Mouse (Mus musculus) cortical plate, adult 2 months (tissue): ENCODE measurements around the gene Slc35g2. TPM values are rescaled to one million over a fixed set of nuclear protein-coding genes. Genes with fewer than 3 reads are reported as not detected.

Experiments
- H3K27ac ChIP-seq: fragments of 200-500 bp; 2 replicates; pipeline ENCODE4 v1.5.1; 2012; ENCODE audit warnings: low read length, control low read depth, inconsistent platforms; ENCODE audit not compliant: insufficient read depth
- H3K4me1 ChIP-seq: fragments of 200-500 bp; 2 replicates; pipeline ENCODE4 v1.6.1; 2011; ENCODE audit warnings: low read length; ENCODE audit not compliant: control insufficient read depth, insufficient read depth
- H3K4me3 ChIP-seq: fragments of 200-500 bp; 2 replicates; pipeline ENCODE4 v1.5.1; 2011; ENCODE audit warnings: mild to moderate bottlenecking, low read length, control low read depth; ENCODE audit not compliant: insufficient read depth
- CTCF ChIP-seq: fragments of 200-500 bp; IDR thresholded peaks from 2 replicates; pipeline ENCODE4 v1.5.1; 2011; ENCODE audit warnings: mild to moderate bottlenecking, control low read depth, low read length; ENCODE audit not compliant: insufficient read depth; ENCODE audit errors: extremely low read depth
- POLR2A ChIP-seq: fragments of 200-500 bp; IDR thresholded peaks from 2 replicates; pipeline ENCODE4 v1.6.1; 2011; ENCODE audit warnings: mild to moderate bottlenecking, low read length, control low read depth; ENCODE audit not compliant: insufficient read depth; ENCODE audit errors: extremely low read depth
- polyA plus RNA-seq: library from polyadenylated mRNA; depleted of rRNA; stranded (reverse); fragments of >200 nt; gene quantifications from 2 replicates; pipeline ENCODE4 v1.2.3, GENCODE M21; 2012

Gene Slc35g2
- polyA plus RNA-seq, 1 experiment = 18.0 TPM

DNA sequence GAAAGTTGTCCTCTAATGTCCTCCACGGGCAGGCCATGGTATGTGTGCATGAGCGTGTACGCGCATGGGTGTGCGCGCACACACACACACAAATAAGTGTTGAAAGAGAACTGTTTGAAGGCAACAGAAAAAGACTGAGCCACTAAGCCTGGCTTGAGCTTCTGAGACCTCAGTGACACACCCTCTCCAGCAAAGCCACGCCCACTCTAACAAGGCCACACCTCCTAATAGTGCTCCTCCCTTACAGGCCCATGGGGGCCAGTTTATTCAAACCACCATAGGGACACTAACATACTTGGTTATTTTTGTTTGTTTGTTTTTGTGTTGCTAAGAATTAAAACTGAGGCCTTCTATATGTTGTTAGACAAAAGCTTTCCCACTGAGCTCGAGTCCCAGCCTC, 25.4 kb upstream of the Slc35g2 start:
- Histone ChIP-seq H3K4me1 (no peaks in the 10 kb centered on the region), H3K27ac (no peak overlapping the region), H3K4me3 (no peak overlapping the region)
- TF ChIP-seq POLR2A (no peak), CTCF (no peak)

DNA sequence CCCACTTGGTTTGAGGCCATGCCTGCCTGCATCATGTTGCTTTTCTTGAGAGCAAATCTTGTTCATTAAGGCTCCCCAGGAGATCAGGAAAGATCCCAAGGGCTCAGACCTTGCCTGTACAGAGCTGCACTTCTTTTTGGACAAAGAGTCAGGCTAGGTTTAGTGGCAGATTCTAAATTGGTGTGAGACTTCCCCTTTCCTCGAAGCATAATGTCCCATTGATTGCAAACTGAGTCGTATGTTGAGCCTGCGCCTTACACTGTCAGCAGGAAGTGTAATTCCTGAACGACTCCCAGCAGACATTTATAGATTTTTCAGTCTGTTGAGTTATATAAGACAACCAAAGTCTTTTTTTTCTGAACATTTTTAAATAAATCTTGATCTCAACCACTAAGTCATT, 19.6 kb upstream of the Slc35g2 start:
- TF ChIP-seq POLR2A (no peak), CTCF (no peak)
- H3K27ac ChIP-seq = no peak overlapping the region
- peaks cover 3% of the 10 kb centered on the region; the same call in 1 of the 2 replicates for H3K4me1 ChIP-seq
- H3K4me3 ChIP-seq = no peak overlapping the region

DNA sequence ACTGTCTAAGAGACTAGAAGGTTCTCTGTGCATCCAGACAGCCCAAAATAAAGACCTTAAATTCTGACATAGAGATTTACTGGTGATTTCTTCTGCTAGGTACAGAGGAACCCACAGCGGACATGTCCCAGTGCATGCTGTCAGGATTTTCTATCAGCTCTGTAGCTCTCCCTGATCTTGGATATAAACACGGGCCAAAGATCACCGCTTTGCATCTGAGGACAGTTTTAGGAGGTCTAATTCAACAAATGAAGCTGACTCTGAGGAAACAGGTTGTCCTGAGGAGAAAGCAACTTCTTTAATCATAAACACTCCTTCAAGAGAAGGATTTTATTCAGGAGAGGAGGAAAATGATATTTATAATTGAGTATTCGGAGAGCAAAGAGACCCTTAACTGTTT, 13.1 kb upstream of the Slc35g2 start:
- H3K27ac ChIP-seq = no peak overlapping the region
- no peak overlapping the region for H3K4me3 ChIP-seq
- TF ChIP-seq CTCF (no peak), POLR2A (no peak)

DNA sequence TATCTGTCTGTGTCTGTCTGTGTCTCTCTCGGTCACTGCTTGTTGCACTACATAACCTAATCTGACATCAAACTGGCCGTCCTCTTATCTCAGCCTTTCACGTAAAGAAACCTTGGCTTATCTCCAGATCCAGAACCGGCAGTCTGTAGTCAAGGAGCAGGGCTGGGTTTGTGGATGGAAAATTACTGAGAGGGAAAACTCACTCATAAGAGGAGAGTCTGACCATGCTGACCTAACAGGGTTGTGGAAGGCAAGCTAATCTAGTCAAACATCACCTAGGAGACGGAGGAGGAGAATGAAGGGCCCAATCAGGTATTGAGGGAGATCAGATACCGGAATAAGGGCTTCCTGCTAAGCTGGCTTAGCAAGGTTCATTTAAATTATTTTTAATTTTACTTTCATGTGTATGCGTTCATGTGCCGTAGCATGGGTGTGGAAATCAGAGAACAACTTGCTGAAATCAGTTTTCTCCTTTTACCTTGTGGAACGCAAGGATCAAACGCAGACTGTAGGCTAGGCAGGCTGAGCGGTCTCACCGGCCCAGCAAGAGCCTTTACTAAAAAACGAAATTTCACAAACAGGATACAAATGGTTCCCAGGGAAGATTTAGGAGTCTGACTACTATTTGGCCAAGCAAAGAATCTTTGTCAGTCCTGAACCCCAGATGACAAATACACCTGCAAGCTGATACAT, 12.1 kb upstream of the Slc35g2 start:
- H3K4me1 ChIP-seq = no peaks in the 10 kb centered on the region
- TF ChIP-seq POLR2A (no peak), CTCF (no peak)
- no peak overlapping the region for H3K4me3 ChIP-seq
- no peak overlapping the region for H3K27ac ChIP-seq

More for the DNA sequence above, 13.1 kb upstream of the Slc35g2 start:
- H3K4me1 ChIP-seq = no peaks in the 10 kb centered on the region

DNA sequence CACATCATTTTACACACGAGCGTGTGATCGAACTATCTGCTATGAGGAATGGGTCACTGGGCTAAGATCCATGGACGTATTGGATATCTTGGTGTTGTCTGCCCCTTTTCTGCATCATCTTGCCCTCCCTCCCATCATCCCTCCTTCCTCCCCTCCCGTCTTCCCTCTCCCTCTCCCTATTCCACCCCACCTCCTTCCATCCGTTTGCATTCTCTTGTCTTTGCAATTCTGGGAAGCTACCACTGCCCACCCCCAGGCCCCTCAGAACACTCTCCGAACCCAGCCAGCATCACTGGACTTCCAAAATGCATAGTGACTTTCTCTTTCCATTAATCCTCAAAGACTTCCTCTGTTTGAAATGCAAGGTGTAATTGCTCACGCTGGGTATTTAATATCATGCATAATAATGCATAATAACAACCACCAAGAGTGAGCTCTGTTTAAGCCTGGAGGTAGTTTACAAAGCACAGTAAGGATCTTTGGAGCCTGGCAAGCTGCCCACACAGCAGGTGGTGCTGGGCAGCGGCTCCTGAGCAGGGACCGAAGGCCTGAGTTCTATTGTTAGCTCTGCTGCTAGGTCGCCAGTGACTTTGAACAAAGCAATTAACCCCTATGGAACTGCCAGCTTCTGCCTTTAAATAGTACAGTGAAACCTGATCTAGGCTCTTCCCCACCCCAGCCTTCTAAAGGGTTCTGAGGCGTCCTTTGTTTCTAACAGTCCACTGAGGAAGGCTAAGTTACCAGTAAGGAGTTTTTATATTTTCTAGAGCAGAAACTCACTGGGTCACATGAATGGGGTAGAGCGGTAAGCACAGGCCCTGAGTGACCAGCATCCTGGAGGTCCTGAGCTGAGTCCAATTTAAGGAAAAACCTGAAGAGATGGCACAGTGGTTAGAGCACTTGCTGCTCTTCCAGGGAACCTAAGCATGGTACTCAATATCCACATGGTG, 10.9 kb upstream of the Slc35g2 start:
- no peaks in the 10 kb centered on the region for H3K4me1 ChIP-seq
- no peak overlapping the region for H3K4me3 ChIP-seq
- TF ChIP-seq CTCF = no peak
- TF ChIP-seq POLR2A = no peak
- H3K27ac ChIP-seq = no peak overlapping the region

DNA sequence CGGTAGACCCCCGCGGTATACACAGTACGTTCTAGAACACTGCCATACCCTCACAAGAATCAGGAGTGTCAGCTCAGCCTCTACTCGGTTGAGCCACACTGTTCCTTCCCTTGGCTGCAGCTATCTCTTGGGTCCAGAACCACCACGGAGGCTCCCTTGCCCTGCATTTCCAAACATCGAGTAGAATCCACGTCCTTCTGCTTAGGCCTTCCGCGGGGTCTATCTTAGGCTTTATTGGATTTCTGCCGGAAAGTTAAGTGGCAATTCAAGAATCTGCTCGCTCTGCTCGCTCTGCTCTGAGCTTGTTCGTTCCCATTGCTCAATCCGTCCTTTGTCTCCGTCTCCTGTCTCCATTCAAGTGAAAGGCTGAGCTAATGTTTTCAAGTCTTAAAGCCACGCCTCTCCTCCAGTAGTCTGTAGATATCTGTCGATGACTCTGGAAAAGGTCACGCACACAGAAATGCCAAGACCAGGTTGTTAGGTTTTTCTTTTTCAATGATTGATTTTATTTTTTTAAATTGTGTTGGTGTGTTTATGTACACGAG, 9.4 kb upstream of the Slc35g2 start:
- Histone ChIP-seq H3K4me1 (no peaks in the 10 kb centered on the region), H3K27ac (no peak overlapping the region), H3K4me3 (no peak overlapping the region)
- no peak for TF ChIP-seq CTCF
- TF ChIP-seq POLR2A = no peak

DNA sequence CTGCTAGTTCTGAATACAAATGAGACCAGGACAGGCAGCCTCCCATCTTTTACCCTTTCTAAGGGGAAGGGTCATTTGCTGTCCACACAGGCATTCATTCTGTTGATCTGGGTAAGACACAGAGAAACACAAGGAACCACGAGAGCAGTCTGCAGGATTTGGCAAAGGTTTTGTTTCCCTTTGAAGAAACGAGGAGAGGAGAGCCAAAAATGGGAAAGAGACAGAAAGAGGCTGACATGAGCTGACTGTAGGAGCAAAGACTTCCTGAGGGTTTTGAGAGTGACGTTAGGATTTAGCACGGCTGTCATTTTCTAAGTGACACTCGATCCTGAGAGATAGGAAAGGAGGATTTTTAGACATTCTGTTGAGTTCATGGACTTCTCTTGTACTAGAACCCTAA, 3.1 kb upstream of the Slc35g2 start:
- no peak overlapping the region for H3K27ac ChIP-seq
- no peak overlapping the region for H3K4me3 ChIP-seq
- no peaks in the 10 kb centered on the region for H3K4me1 ChIP-seq
- no peak for TF ChIP-seq POLR2A
- TF ChIP-seq CTCF = no peak

DNA sequence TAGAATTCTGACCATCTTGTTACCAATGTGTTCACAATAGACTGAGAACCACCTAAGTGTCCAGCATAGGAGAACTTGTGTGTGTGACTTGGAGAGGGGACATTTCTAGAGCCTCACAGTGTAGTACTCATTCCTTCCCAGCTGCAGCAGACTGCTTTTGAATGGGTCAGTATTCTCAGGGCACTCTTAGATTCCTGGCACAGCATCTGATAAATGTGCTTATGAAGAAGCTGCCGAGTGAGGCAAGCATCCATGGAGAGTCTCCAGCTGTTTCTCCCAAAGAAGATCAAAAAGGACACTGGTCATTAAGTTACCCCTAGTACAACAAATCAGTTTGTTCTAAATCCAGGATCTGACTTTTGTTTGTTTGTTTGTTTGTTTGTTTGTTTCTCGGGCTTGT, 2.4 kb upstream of the Slc35g2 start:
- Histone ChIP-seq H3K4me3 (no peak overlapping the region), H3K27ac (no peak overlapping the region), H3K4me1 (no peaks in the 10 kb centered on the region)
- TF ChIP-seq POLR2A = no peak
- no peak for TF ChIP-seq CTCF

DNA sequence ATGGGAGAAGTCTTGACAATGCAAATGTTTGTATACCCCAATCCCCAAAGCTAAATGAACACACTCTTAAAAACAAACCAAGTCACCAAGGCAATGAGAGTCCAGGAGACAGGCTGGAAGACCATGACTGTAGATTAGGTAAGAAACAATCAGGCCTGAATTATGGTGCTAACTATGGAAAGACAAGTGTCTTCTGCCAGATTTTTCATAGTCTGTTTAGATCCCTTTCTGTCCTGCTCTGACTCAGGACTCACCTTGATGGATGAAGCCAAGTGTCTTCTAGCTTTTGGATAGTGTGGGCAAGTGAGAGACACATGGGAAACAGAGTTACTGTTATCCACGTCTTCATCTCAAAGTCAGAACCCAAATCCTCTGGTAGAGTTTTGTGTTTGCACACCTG, 621 bp upstream of the Slc35g2 start:
- Histone ChIP-seq H3K4me3 (peak overlapping the region; percentile 55; the same call in 1 of the 2 replicates), H3K27ac (no peak overlapping the region), H3K4me1 (no peaks in the 10 kb centered on the region)
- TF ChIP-seq CTCF (no peak), POLR2A (no peak)
